Mouse (Mus musculus): Measurements from ENCODE around the gene Tgfa.

The Tgfa gene

DNA sequence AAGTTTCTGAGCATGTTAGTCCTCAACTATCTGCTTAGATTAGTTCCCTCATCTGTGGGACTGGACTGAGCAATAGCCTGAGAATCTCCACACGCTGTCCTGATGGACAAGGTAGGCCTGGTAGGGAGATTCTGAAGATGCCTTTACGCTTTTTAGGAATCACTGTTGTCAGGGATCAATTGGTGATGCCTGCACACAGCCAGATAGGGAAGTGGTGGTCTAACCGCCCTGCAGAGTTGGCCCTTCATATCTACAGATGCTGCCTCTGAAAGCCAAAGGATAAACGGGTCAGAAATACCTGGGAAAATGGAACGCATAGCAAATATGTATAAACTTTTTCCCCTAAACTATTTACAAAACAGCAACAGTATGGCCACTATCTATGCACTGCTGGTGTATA, 37.3 kb downstream of the Tgfa start:
- DNase-seq (ENCODE audit: low spot score in 2 of 2): no peak

DNA sequence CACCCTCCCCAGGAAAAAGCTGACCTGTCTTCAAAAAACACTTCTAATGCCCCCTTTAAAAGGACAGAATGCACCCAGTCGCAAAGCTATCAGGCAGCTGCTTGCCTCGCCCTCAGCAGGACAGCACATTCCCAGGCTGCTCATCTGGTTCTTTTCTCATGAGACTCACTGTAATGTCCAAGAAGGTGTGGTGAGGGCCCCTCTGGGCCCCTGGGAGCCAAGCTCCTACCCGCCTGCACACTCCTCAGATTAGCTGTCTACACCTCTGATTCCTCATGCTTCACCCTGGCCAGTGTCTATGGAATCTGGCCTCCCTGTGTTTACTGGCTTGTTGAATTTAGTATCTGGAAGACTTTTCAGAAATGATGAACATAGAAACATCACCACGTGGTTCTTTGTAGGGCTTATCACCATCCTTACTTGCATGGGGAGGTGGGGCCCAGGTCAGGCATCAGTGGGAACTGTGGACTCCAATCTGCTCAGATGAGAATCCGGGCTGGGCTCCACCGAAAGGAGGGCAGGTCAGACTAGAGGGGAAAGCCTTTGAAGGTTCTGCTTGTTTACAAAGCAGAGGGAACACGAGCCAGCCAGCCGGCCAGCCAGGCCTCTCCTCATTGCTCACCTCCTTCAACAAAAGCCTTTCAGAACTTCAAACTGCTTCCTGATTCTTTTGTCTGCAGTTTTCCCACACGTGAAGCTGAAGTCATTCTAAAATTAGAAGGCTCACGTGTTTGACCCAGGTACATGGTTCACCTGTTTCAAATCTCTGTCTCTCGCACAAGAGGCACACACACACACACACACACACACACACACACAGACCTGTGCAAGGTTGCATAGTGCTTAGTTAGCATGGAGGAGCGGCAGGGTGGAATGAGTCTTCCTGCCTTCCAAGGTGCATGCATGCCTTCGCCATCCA, 38.7 kb downstream of the Tgfa start:
- DNase-seq (ENCODE audit: low spot score in 2 of 2): no peak

DNA sequence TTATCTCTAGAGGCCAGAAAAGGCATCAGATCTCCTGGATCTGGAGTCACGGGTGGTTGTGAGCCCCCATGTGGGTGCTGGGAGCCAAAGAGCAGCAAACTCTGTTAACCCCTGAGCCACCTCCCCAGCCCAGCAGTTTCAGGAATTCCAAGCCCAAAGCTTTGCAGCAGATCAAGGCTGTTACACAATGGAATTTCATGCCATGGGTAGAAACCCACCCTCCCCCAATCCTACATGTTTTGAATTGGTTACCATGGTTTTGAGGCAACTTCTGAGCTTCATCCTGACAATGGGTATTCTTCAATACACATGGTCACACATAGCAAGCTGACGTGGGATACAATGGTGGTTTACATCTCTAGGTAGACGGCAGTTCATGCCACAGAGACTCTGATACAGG, 49.8 kb downstream of the Tgfa start:
- DNase-seq (ENCODE audit: low spot score in 2 of 2): no peak

DNA sequence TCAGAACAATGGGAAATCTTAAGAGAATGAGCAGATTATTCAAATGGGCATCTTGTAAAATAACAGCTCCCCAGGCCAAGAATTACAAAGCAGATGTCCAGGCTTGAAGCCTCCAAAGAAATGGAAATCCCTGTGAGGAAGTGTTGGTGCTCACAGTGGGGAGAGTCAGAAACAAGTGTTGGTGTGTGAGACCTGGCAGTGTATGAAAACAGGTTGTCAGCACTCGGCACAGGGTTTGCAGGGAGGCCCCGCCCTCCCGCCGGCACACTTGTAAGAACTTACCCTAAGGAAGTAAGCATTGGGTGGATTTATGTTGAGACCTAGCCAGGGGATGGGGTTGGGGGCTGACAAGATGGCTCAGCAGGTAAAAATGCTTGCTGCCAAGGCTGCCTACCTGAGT, 50.9 kb downstream of the Tgfa start:
- DNase-seq (ENCODE audit: low spot score in 2 of 2): no peak

DNA sequence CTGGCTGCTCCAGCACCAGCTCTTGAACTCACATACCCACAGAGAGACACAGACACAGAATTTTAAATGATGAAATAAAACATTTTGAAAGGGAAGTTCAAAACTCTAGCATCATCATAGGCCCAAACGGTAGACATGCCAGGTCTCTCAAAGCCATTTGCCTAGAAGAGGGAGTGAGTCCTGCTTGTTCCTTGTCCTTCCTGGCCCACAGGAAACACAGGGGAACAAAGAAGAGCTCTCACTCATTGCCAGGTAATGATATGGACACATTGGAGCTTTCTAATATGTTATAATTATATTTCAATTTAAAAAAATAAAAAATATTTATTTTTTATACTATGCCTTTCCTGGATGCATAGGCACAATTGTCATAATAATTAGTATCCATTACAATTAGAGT, 53.5 kb downstream of the Tgfa start:
- no peak for DNase-seq (ENCODE audit: low spot score in 2 of 2)

DNA sequence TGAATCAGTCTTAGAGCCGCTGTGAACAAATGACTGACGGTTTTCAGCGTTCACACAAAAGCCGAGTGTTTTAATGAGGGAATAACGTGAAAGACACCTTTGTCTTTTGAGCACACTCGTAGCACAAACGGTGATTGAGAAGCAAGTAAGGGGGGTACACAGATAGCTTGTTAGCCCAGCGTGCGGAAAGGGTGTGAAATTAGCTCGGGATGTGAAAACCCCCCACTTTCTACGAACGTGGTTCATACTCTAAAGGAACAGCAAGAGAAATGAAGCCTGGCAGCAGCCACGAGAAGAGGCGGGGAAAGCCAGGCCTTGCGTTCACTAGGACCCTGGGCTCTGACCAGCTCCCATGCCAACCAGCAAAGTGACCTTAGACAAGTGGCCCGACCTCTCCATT, 54.0 kb downstream of the Tgfa start:
- DNase-seq (ENCODE audit: low spot score in 2 of 2): no peak

DNA sequence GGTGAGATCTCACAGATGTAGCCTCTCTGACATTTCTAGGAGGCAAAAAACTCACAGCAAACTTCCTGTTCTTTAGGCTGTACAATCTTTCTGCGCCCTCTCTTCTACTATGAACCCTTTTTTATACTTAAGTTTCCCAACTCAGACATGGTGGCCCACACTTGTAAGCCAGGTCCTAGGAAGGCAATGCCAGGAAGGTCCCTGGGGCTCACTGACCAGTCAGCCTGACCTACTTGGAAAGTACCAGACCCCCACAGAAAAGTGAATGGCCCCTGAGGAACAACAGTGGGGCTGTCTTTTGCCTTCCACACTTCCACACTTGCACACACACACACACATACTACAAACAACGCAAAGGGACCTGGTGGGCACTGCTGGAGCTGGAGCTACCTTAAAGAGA, 55.2 kb downstream of the Tgfa start:
- no peak for DNase-seq (ENCODE audit: low spot score in 2 of 2)

DNA sequence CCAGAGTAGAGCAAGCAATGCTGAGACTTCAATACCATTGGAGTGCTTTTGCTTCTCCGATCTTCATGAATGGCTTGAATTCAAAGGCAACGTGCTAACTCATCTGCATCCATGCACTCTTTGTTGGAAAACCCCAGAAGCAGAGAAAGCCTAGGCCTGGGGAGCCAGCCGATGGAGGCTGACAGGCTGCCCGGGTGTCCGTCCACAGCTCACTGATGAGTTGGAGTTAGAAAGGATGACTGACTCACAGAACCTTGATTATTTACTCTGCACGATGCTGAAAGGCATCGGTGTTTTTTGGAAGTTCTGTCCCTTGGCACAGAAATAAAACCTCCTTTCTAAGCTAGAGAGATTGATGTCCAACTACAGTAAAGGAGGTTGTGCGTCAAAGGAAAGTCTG, 55.8 kb downstream of the Tgfa start:
- DNase-seq (ENCODE audit: low spot score in 2 of 2): no peak

DNA sequence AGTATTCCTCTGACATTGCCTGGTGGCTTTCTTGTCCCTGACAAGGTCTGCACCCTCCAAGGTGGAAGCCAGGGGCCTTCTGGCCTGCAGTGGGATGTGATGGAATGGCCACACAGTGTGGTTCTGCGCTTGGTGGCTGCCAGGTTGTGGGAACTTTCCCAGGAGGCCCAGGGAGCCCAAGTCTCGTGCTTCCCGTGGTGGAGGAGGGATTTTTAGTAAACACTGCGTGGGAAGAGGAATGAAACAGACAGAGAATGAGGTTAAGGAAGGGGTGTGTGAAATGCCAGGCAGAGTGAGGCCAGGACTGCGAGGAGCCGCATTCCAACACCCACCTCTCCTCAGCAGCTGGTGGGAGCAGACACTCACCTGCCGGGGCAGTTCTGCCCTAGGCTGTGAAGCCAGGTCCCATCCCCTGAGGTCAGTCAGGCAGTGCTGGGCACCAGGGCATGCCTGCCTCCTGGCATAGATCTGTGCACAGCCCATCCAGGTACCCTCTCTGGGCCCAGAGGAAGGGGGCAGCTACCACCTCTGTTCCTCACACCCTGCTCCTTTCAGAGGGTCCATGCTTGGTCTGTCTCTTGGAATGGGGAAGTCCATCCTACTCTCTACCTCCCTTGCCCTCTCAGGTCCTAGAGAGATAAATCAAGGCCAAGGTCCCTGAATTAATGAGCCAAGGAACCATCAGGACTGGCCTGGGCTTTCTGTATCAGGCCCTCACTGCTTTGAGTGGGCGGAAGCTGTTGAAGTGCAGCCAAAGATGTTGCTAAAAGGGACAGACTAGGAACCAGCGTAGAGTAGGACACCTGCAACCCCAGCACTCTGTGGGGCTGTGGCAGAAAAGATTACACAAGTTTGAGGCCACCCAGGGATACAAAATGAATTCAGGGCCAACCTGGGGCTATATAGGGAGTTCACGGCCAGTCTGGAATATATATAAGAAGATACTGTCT, 57.4 kb downstream of the Tgfa start:
- no peak for DNase-seq (ENCODE audit: low spot score in 2 of 2)

DNA sequence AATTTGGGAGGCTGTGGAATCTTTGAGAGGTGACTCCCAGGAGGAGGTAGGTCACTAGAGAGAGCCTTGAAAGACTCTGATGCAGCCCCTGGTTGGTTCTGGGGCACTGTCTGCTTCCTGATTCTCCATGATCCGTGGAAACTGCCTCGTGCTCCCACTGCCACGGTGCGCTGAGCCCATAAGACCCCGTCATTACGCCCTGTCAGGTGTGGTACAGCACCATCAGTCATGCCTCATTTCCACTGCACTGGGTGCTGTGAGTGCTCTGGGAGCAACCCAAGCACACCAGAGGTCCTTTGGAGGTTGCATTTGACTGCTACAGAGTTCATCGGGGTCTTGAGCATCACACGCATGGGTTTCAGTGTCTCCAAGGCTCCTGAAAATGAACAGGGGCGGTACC, 60.9 kb downstream of the Tgfa start:
- DNase-seq (ENCODE audit: low spot score in 2 of 2): no peak

DNA sequence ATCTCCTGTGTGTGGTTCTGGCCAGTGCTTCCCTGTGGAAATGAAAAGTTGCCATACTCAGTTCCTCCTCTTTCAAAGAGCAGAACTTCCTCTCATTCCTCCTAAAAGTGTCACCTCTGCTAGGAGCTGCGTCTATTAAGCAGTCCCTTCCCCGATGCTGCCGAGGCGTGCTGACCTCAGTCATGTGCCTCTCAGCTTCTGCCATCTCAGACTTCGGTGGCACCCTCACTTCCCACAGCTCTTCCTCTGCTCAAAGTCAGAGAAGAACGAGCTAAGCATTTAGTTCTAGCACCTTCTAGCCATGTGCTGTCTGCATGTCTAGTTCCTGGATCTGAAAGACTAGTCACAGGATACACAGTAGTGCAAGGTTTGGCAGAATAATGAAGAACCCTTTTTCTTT, 64.2 kb downstream of the Tgfa start:
- no peak for DNase-seq (ENCODE audit: low spot score in 2 of 2)

DNA sequence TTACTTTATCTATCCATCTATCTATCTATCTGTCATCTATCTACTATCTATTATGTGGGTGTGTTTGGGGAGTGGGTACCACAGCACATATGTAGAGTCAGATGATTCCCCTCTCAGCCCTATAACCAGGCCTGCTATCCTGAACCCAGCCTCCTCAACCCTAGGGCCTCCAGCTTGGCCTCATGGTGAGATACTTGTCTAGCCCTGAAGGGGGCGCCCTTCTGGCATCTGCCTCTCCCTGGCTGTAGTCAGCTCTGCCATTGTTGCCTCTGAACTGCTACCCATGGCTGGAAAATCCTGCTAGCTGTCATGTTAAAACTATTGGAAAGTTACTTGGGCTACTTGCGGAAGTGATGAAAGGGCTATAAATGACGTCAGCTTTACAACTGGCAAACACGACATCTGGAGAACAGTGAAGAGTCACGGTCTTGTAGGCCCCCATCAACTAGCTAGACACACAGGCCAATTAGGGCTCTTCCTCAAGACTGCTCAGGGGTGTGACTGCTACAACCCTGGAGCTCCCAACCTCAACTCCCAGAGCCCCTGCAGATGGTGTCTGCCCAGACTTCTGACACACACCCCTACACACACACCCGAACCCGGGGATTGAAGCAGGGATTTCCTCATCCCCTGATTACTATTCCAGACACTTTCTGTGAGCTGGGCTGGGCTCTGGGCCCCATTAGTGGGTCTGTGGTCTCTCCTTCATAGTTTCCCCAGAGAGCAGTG, 65.5 kb downstream of the Tgfa start:
- no peak for DNase-seq (ENCODE audit: low spot score in 2 of 2)

DNA sequence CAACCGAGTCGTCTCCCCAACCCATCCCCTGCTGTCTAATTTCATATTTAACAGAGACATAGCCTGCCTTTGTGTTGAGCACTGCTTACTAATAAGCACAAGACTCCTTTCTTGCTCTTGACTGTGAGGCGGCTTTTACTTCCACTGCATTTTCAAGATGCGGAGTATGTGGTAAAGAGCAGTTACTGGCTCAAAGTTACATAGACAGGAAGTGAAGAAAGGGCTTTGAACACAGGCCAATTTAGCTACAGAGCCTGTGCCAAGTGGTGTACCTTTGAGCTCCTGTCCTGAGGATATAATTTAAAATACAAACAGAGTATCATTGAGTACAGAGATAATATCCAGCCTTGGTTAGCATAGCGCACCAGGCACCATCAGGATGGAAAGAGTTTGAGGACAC, 71.8 kb downstream of the Tgfa start:
- DNase-seq (ENCODE audit: low spot score in 2 of 2): no peak

DNA sequence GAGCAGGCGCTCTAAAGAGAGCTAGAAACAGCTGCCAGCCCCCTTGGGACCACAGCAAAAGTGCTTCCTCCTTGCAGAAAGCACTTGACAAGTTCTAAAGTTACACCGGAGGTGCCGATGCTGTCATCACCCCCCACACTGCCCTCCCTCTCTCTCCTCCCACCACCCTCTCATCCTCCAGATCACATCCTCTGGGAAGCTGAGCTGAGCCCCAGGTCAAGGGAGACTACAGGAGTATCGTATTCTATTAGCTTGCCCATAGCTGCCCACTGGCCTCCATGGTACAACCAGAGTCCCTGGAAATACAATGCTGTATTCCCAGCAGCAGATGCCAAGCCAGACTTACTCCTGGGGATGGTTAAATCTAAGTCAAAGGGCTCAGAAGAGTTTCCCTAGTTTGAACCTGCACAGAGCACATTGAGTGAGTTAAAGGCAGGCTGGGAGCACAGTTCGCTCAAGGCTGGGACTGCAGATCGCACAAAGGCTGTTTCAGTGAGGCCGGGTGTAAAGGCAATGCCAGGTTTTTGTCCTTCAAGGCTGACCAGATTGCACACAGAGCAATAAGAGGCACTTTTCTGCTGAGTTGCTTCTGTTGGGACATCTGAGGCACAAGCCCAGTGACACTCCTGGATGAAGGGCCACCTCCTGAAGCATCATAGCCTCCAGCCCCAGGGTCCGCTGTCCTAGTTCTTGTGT, 75.5 kb downstream of the Tgfa start:
- DNase-seq (ENCODE audit: low spot score in 2 of 2): no peak

DNA sequence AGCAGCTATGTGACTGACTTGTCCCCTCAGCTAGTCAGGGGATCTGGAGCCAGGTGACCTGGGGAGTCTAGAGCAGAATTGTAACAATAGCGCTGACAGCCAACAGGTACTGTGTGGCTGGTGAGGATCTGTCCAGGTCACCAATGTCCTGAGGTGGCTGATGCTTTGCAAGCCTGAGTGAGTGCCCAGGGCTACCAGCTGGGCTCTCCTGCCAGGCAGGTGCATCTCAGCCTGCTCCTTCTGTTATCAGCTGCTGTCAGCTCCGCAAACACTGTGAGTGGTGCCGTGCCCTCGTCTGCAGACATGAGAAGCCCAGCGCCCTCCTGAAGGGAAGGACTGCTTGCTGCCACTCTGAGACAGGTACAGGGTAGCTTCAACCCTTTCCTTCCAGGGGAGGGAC, 76.1 kb downstream of the Tgfa start:
- no peak for DNase-seq (ENCODE audit: low spot score in 2 of 2)

DNA sequence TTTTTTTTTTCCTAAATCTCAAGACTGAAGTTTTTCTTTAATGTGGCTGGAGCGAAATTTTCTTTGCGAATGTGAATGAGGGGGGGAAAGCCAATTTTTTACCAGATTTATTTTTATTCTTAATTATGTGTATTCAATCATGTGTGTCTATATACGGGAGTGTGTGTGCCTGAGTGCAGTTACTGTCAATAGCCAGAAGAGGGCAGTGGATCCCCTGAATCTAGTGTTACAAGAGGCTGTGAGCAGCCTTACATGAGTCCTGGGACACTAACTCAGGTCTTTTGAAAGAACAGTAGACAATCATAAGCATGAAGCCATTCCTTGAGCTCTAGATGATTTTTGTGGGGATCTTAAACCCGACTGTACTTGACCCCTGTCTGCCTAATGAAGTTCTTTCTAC, 80.7 kb downstream of the Tgfa start:
- no peak for DNase-seq (ENCODE audit: low spot score in 2 of 2)

DNA sequence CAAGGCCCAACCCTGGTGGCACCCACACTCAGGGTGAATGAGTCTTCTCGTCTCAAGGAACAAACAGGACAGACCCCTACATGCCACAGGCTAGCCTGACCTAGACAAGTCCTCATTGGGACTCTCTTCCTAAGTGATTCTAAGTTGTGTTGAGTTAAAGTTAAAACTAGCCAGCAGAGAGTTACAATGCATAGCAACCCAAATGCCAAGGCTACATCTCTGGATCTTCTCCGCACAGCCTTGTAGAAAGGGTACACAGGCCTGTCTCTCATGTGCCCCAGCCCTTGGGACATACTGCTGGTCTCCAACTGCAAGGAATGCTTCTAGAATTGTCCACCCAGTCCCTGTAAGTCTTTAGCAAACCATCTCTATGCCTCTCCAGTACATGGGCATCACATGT, 81.8 kb downstream of the Tgfa start:
- no peak for DNase-seq (ENCODE audit: low spot score in 2 of 2)

DNA sequence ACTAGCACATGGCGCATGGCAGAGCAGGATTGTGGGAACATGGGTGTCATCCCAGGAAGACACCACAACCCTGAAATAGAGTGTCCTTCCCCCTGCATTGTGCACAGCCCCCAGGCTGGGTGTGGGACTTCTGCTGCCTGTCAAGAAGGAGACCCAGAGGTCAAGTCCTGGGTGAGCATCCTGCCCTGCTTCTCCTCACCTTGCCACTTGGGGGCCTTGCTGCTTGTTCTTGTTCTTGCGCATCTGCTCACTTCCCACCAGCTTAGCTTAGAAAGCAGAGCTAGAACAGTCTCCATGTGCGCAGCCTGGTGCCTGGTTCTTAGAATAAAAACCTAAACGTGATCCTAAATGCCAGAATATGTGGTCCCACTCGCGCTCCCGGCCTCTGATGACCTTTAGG, 82.6 kb downstream of the Tgfa start:
- DNase-seq (ENCODE audit: low spot score in 2 of 2): no peak

DNA sequence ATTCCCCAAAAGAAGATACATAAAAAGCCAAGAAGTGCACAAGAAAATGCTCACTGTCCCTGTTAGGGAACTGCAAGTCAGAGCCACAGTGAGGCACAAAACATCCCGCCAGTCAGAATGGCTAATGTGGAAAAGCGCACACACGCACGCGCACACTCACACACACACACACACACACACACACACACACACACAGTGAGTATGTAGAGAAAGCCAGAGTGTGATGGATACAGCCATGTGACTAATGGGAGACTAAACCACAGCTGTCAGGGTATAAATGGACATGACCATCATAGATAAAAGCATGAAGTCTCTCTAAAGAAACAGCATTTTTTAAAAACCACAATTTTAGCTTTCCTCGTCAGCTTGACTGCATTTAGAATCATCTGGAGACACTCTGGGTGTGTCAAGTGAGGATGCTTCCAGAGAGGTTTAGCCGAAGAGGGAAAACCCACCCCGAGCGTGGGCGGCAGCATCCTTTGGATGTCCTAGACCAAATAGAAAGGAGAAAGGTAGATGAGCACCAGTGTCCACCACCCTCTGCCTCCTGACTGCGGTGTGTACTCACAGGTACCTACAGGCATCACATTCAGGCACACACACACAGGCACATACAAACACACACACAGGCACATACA, 86.7 kb downstream of the Tgfa start:
- no peak for DNase-seq (ENCODE audit: low spot score in 2 of 2)

DNA sequence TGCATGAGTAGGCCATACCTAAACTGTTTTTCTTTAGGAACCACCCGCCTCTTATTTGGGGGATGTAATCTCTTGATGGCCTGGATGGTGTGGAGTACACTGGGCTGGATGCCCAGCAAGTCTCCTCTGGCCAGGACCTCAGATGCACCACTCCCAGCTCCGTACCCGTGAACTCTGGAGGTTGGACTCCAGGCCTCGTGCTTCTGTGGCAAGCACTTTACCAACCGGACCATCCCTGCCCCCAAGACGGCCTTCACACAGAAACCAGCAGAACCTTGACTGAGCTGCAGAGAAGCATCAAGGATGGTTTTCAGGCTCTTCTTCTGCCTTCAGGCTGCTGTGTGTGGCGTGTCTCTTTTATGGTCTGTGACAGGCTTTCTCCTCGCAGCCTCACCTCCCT, 98.3 kb downstream of the Tgfa start:
- no peak for DNase-seq (ENCODE audit: low spot score in 2 of 2)

DNA sequence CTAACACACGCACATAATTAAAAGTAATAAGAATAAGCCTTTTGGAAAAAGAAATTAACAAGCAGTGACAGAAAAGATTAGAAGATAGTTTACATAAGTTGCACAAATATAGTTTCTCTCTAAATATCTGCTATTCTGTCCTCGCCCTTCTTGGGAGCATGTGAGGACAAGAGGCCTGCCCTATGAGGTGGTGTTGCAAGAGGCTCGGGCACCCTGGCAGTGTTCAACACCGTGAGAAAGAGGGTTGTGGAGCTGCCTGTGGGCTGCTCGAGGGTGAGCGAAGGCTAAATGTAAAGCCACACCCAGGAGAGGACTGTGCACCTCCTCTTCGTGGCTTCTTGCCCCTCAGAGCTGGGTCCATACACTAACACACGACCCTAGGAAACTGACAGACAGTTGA, 100.4 kb downstream of the Tgfa start:
- no peak for DNase-seq (ENCODE audit: low spot score in 2 of 2)

All from frontal cortex, postnatal 14 days (tissue).